Mouse (Mus musculus) frontal cortex, adult 2 months (tissue): ENCODE measurements around the gene Osr1. TPM values are rescaled to one million over a fixed set of nuclear protein-coding genes. Genes with fewer than 3 reads are reported as not detected.

ENCODE experiments used
- DNase-seq, 2 experiments: peaks; one replicate each; pipeline ENCODE4 v3.0.0; 2022; ENCODE audit warnings: low spot score in 1 of 2; ENCODE audit errors: extremely low spot score in 1 of 2
- polyA plus RNA-seq: library from polyadenylated mRNA; depleted of rRNA; stranded (reverse); fragments of >200 nt; gene quantifications from 2 replicates; pipeline ENCODE4 v1.2.3, GENCODE M21; 2012

Gene Osr1
- polyA plus RNA-seq, 1 experiment: 3.5 TPM

- peak in 1 of 2 experiments; percentile 46 for DNase-seq
Observed at GRCm38 (mm10) chr12:9584366-9585084, 14.6 kb downstream of the Osr1 start.

- DNase-seq: no peak
Observed at GRCm38 (mm10) chr12:9585085-9585453, 15.2 kb downstream of the Osr1 start.

GRCm38 (mm10) chr12:9587732-9588131 lies 17.8 kb downstream of the Osr1 start:
- no peak for DNase-seq

GRCm38 (mm10) chr12:9589561-9590134 lies 19.7 kb downstream of the Osr1 start:
- no peak for DNase-seq

- no peak for DNase-seq
Observed at GRCm38 (mm10) chr12:9591141-9591540, 21.2 kb downstream of the Osr1 start.

GRCm38 (mm10) chr12:9598219-9598618 lies 28.3 kb downstream of the Osr1 start:
- DNase-seq: no peak
